Mouse (Mus musculus): ENCODE measurements around the gene Edc3. TPM values are rescaled to one million over a fixed set of nuclear protein-coding genes. Genes with fewer than 3 reads are reported as not detected.
A peak's percentile ranks its signal among the peaks of the same experiment; 100 is the strongest.

Edc3 gene
- polyA plus RNA-seq, 1 experiment from 2014 or later = 42.8 TPM

- Histone ChIP-seq H3K4me1 (no peaks in the 10 kb centered on the region), H3K4me3 (no peak overlapping the region), H3K27me3 (ENCODE audit: low read depth, poor library complexity, severe bottlenecking) (no peaks in the 10 kb centered on the region), H3K36me3 (peaks cover 100% of the 10 kb centered on the region), H3K9me3 (replicated peaks) (no peaks in the 10 kb centered on the region), H3K27ac (replicated peaks) (no peak overlapping the region)
- WGBS = 91% methylated on average over 7 of the region's 7 CpGs
- DNase-seq (ENCODE audit: low spot score) = no peak
These were observed 42.6 kb downstream of the Edc3 start for GRCm38 (mm10) chr9:57750901-57751300.

GRCm38 (mm10) chr9:57757578-57757977 is 49.2 kb downstream of the Edc3 start:
- H3K36me3 ChIP-seq = peaks cover 93% of the 10 kb centered on the region
- 90% methylated on average over 3 of the region's 3 CpGs for WGBS
- H3K27ac ChIP-seq (replicated peaks) = no peak overlapping the region
- peaks cover 10% of the 10 kb centered on the region for H3K4me1 ChIP-seq
- no peak overlapping the region for H3K4me3 ChIP-seq
- H3K9me3 ChIP-seq (replicated peaks) = no peaks in the 10 kb centered on the region
- DNase-seq (ENCODE audit: low spot score) = no peak
- no peaks in the 10 kb centered on the region for H3K27me3 ChIP-seq (ENCODE audit: low read depth, poor library complexity, severe bottlenecking)

- Histone ChIP-seq H3K9me3 (replicated peaks) (no peaks in the 10 kb centered on the region), H3K27ac (replicated peaks) (no peak overlapping the region), H3K36me3 (peaks cover 83% of the 10 kb centered on the region), H3K4me1 (peaks cover 20% of the 10 kb centered on the region), H3K4me3 (no peak overlapping the region), H3K27me3 (ENCODE audit: low read depth, poor library complexity, severe bottlenecking) (no peaks in the 10 kb centered on the region)
- no peak for DNase-seq (ENCODE audit: low spot score)
- WGBS = 88% methylated on average over 22 of the region's 22 CpGs
These were observed 50.2 kb downstream of the Edc3 start for GRCm38 (mm10) chr9:57758528-57758927.

- Histone ChIP-seq H3K9me3 (replicated peaks) (no peaks in the 10 kb centered on the region), H3K36me3 (peaks cover 76% of the 10 kb centered on the region), H3K27ac (replicated peaks) (no peak overlapping the region), H3K4me1 (peaks cover 27% of the 10 kb centered on the region), H3K4me3 (no peak overlapping the region), H3K27me3 (ENCODE audit: low read depth, poor library complexity, severe bottlenecking) (no peaks in the 10 kb centered on the region)
- WGBS = 34% methylated on average over 6 of the region's 6 CpGs
- peak; percentile 54 for DNase-seq (ENCODE audit: low spot score)
These were observed 50.9 kb downstream of the Edc3 start for GRCm38 (mm10) chr9:57759289-57759688.

- 96% methylated on average over 24 of the region's 24 CpGs for WGBS
- peaks cover 30% of the 10 kb centered on the region for H3K4me1 ChIP-seq
- no peaks in the 10 kb centered on the region for H3K9me3 ChIP-seq (replicated peaks)
- DNase-seq (ENCODE audit: low spot score) = no peak
- peaks cover 63% of the 10 kb centered on the region for H3K36me3 ChIP-seq
- H3K27ac ChIP-seq (replicated peaks) = no peak overlapping the region
- no peaks in the 10 kb centered on the region for H3K27me3 ChIP-seq (ENCODE audit: low read depth, poor library complexity, severe bottlenecking)
- no peak overlapping the region for H3K4me3 ChIP-seq
These were observed 52.2 kb downstream of the Edc3 start for GRCm38 (mm10) chr9:57760416-57761146.

GRCm38 (mm10) chr9:57761563-57762551 is 53.5 kb downstream of the Edc3 start:
- no peaks in the 10 kb centered on the region for H3K9me3 ChIP-seq (replicated peaks)
- 0 out of 2 replicates have a peak overlapping the region, but pooled peaks have one; percentile 13 for H3K27ac ChIP-seq (replicated peaks)
- H3K36me3 ChIP-seq = peaks cover 52% of the 10 kb centered on the region
- peak overlapping the region; percentile 91 for H3K4me3 ChIP-seq
- 0 out of 2 replicates have a peak, but pooled peaks cover 4% of the 10 kb centered on the region for H3K27me3 ChIP-seq (ENCODE audit: low read depth, poor library complexity, severe bottlenecking)
- peaks cover 43% of the 10 kb centered on the region for H3K4me1 ChIP-seq
- WGBS = 96% methylated on average over 13 of the region's 13 CpGs
- DNase-seq (ENCODE audit: low spot score) = no peak

- WGBS = 73% methylated on average over 6 of the region's 6 CpGs
- Histone ChIP-seq H3K27ac (replicated peaks) (0 out of 2 replicates have a peak overlapping the region, but pooled peaks have one; percentile 13), H3K36me3 (peaks cover 44% of the 10 kb centered on the region), H3K27me3 (ENCODE audit: low read depth, poor library complexity, severe bottlenecking) (0 out of 2 replicates have a peak, but pooled peaks cover 11% of the 10 kb centered on the region), H3K4me3 (peak overlapping the region; percentile 91), H3K4me1 (peaks cover 43% of the 10 kb centered on the region), H3K9me3 (replicated peaks) (no peaks in the 10 kb centered on the region)
- no peak for DNase-seq (ENCODE audit: low spot score)
These were observed 54.2 kb downstream of the Edc3 start for GRCm38 (mm10) chr9:57762563-57762991.

GRCm38 (mm10) chr9:57764147-57764973 is 56.0 kb downstream of the Edc3 start:
- 0 out of 2 replicates have a peak, but pooled peaks cover 11% of the 10 kb centered on the region for H3K27me3 ChIP-seq (ENCODE audit: low read depth, poor library complexity, severe bottlenecking)
- peak overlapping the region; percentile 91 for H3K4me3 ChIP-seq
- H3K4me1 ChIP-seq = peaks cover 43% of the 10 kb centered on the region
- peak overlapping the region; percentile 99 for H3K27ac ChIP-seq (replicated peaks)
- 1% methylated on average over 57 of the region's 57 CpGs for WGBS
- H3K9me3 ChIP-seq (replicated peaks) = no peaks in the 10 kb centered on the region
- H3K36me3 ChIP-seq = peaks cover 27% of the 10 kb centered on the region
- DNase-seq (ENCODE audit: low spot score) = no peak

GRCm38 (mm10) chr9:57764974-57765363 is 56.6 kb downstream of the Edc3 start:
- Histone ChIP-seq H3K27me3 (ENCODE audit: low read depth, poor library complexity, severe bottlenecking) (0 out of 2 replicates have a peak, but pooled peaks cover 11% of the 10 kb centered on the region), H3K36me3 (peaks cover 21% of the 10 kb centered on the region), H3K27ac (replicated peaks) (peak overlapping the region; percentile 99), H3K9me3 (replicated peaks) (no peaks in the 10 kb centered on the region), H3K4me1 (peaks cover 43% of the 10 kb centered on the region), H3K4me3 (peak overlapping the region; percentile 91)
- under 1% methylated on average over 45 of the region's 45 CpGs for WGBS
- DNase-seq (ENCODE audit: low spot score) = peak; percentile 96

- H3K27ac ChIP-seq (replicated peaks) = peak within 1 kb of the TSS; percentile 99
- H3K4me3 ChIP-seq = peak within 1 kb of the TSS; percentile 91
- WGBS = under 1% methylated on average over 93 of the region's 93 CpGs
- H3K9me3 ChIP-seq (replicated peaks) = no peaks in the 10 kb centered on the region
- H3K4me1 ChIP-seq = peaks cover 43% of the 10 kb centered on the region
- DNase-seq (ENCODE audit: low spot score) = no peak
- H3K36me3 ChIP-seq = peaks cover 14% of the 10 kb centered on the region
- H3K27me3 ChIP-seq (ENCODE audit: low read depth, poor library complexity, severe bottlenecking) = 0 out of 2 replicates have a peak, but pooled peaks cover 11% of the 10 kb centered on the region
These were observed 57.3 kb downstream of the Edc3 start, which contains the start of gene Clk3 for GRCm38 (mm10) chr9:57765364-57766351. TSS of gene Clk3 (minus strand) at chr9:57765860.

GRCm38 (mm10) chr9:57766431-57766830 is 58.1 kb downstream of the Edc3 start:
- Histone ChIP-seq H3K27ac (replicated peaks) (peak overlapping the region; percentile 99), H3K27me3 (ENCODE audit: low read depth, poor library complexity, severe bottlenecking) (0 out of 2 replicates have a peak, but pooled peaks cover 11% of the 10 kb centered on the region), H3K4me3 (peak overlapping the region; percentile 91), H3K36me3 (peaks cover 6% of the 10 kb centered on the region), H3K4me1 (peaks cover 45% of the 10 kb centered on the region), H3K9me3 (replicated peaks) (no peaks in the 10 kb centered on the region)
- WGBS = 39% methylated on average over 6 of the region's 6 CpGs
- no peak for DNase-seq (ENCODE audit: low spot score)
